Mouse (Mus musculus) layer of hippocampus, adult 2 months (tissue): ENCODE data around the gene Glipr2. TPM values are rescaled to one million over a fixed set of nuclear protein-coding genes. Genes with fewer than 3 reads are reported as not detected.

Experiments used
- DNase-seq, 2 experiments: peaks; one replicate each; pipeline ENCODE4 v3.0.0; 2022; ENCODE audit warnings: low spot score in 2 of 2
- H3K27ac ChIP-seq: fragments of 200-600 bp; 2 replicates; pipeline ENCODE4 v1.8.1; 2022
- H3K4me3 ChIP-seq: fragments of 200-600 bp; 2 replicates; pipeline ENCODE4 v1.8.1; 2022; ENCODE audit warnings: mild to moderate bottlenecking
- CTCF ChIP-seq: fragments of 200-600 bp; conservative IDR thresholded peaks from 2 replicates; pipeline ENCODE4 v1.8.1; 2022; ENCODE audit warnings: antibody characterized with exemption, mild to moderate bottlenecking, moderate library complexity
- total RNA-seq, 2 experiments: library from RNA; stranded (reverse); gene quantifications; 2 replicates each; pipeline ENCODE4 v1.2.3; 2021

Glipr2 gene
- total RNA-seq, 2 experiments from 2014 or later = 2.5 to 2.7 TPM

- no peak for DNase-seq
- Histone ChIP-seq H3K27ac (no peak overlapping the region), H3K4me3 (no peak overlapping the region)
- no peak for TF ChIP-seq CTCF
Observed at GRCm38 (mm10) chr4:44022766-44023165, 65.6 kb downstream of the Glipr2 start.

GRCm38 (mm10) chr4:44023681-44024080 lies 66.5 kb downstream of the Glipr2 start:
- no peak overlapping the region for H3K4me3 ChIP-seq
- no peak for DNase-seq
- TF ChIP-seq CTCF = no peak
- no peak overlapping the region for H3K27ac ChIP-seq

- Histone ChIP-seq H3K4me3 (no peak overlapping the region), H3K27ac (no peak overlapping the region)
- DNase-seq = no peak
- no peak for TF ChIP-seq CTCF
Observed at GRCm38 (mm10) chr4:44024241-44024640, 67.0 kb downstream of the Glipr2 start.

GRCm38 (mm10) chr4:44025570-44025969 lies 68.4 kb downstream of the Glipr2 start:
- DNase-seq = no peak
- H3K4me3 ChIP-seq = no peak overlapping the region
- H3K27ac ChIP-seq = no peak overlapping the region
- TF ChIP-seq CTCF = no peak

Other genes starting within 250 kb of the Glipr2 start
- gene Olfr71, start 247.1 kb upstream of the Glipr2 start, total RNA-seq = not detected
- 1 to 10 TPM in 1 of 2 experiments, under 1 TPM in 1; 0.39 to 1.2 TPM for gene Hrct1, start 230.2 kb upstream of the Glipr2 start, total RNA-seq
- under 1 TPM; 0.97 to 0.98 TPM for gene Spaar, start 227.4 kb upstream of the Glipr2 start, total RNA-seq
- gene Olfr159, start 186.4 kb upstream of the Glipr2 start, total RNA-seq = not detected
- not detected for gene Olfr156, start 133.5 kb upstream of the Glipr2 start, total RNA-seq
- not detected for gene Olfr157, start 117.2 kb upstream of the Glipr2 start, total RNA-seq
- not detected for gene Olfr155, start 105.8 kb upstream of the Glipr2 start, total RNA-seq
- 1 to 10 TPM; 7.7 TPM for gene Reck, start 81.9 kb upstream of the Glipr2 start, total RNA-seq
- not detected for gene Ccin, start 26.1 kb downstream of the Glipr2 start, total RNA-seq
- 100 to 1,000 TPM; 285 to 293 TPM for gene Clta, start 47.1 kb downstream of the Glipr2 start, total RNA-seq
- gene Gne, start 126.8 kb downstream of the Glipr2 start, total RNA-seq = 10 to 100 TPM; 47.4 to 53.1 TPM